Mouse (Mus musculus) embryo, embryonic 10.5 days (tissue): Measurements from ENCODE around the gene B3galt4.
A peak's percentile ranks its signal among the peaks of the same experiment; 100 is the strongest.

ENCODE experiments used
- DNase-seq: peaks from one replicate; pipeline ENCODE4 v3.0.0-alpha.2; 2015; ENCODE audit warnings: low spot score

B3galt4 gene

DNA sequence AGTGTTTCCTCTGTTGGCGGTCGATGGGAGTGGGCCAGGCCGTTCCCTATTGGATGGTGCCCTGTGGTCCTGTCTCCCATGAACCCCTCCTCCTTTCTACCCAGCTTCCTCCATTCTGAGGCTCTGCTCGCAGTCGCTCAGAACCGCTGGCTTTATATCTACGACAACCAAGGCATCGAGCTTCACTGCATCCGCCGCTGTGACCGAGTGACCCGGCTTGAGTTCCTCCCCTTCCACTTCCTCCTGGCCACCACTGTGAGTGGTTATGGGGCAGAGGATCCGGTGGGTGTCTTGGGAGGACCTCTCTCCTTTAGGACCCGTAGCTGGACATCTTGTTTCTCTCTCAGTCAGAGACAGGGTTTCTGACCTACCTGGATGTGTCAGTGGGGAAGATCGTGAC lies 7.8 kb downstream of the B3galt4 start:
- DNase-seq = no peak

DNA sequence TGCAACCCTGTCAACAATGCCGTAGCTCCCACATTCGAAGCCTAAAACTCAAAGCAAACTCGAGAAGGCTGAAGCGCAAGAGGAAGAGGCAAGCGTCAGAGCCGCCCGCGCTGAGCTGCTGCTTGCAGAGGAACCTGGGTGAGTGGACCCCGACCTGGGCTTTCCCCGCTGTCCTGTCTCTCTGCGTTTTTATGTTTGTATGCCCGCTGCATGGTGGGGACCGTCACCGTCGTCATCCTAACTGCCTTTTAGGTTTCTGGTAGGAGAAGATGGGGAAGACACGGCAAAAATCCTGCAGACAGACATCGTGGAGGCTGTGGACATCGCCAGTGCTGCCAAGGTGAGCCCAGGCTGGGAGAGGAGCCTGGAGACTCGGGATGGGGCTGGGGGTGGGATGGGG lies 9.9 kb downstream of the B3galt4 start:
- DNase-seq = no peak

DNA sequence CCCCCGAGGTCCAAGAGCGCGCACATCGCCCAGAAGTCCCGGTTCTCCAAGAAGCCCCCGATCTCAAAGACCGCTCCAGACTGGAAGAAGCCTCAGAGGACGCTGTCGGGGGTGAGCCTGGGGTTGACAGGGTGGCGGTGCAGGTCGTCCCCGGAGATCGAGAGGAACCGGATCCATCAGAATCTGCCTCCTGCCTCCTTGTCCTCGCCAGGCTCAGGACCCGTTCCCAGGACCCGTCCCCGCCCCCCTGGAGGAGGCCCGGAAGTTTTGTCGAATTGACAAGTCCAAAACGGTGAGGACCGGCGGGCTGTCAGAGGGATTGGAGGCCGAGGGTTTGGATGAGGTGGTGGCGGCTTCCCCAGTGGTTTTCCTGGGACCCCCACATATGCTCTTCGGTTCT lies 10.3 kb downstream of the B3galt4 start:
- no peak for DNase-seq

DNA sequence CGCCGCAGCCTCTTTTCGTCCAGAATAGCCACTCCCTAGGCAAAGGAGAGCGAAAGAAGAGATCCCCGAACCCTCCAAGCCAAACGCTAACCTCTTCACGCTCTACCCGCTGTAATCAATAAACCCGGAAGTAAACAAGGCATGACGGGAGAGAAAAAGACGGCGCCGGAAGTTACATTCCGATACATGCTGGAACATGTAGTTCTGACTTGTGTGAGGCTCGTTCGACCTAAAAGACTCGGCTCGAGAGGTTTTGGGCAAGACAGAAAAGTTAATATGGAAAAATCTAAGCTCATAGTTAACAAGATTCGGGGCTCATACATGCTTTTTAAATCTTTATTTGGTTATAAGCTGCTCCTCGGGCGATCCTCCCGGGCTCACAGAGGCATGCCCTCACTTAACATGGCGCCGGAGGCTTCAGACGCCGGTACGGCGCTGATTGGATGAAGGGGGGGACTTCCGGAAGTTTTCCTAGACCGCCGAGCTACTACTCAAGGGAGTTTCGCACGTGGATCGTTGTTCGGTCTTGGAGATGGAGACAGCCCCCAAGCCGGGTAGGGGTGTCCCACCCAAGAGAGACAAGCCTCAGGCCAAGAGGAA lies 11.0 kb downstream of the B3galt4 start, which contains the start of the genes Pfdn6 and Wdr46:
Pfdn6 (minus strand) TSS at position 138 of the 600 bp plus-strand sequence.
Wdr46 (plus strand) TSS at position 455 of the 600 bp plus-strand sequence.
- DNase-seq = peak; percentile 97

DNA sequence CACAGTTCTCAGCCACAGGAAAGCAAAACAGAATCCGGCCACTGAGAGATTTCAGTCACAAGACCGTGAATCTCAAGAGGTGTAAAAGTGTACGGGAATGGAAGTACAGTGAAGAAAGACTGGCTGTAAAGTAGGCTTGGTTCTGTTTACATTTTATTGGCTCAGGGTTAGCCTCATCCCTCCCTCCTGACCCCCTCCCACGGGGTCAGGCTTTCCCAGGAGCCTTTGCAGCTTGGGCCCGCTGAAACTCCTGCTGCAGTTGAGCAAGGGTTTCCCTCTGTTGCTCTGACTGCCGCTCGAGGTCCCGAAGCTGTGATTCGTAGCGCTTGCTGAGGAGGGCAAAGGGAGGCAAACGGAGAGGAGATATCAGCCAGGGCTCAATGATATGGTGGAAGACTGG lies 12.5 kb downstream of the B3galt4 start:
- DNase-seq = no peak

DNA sequence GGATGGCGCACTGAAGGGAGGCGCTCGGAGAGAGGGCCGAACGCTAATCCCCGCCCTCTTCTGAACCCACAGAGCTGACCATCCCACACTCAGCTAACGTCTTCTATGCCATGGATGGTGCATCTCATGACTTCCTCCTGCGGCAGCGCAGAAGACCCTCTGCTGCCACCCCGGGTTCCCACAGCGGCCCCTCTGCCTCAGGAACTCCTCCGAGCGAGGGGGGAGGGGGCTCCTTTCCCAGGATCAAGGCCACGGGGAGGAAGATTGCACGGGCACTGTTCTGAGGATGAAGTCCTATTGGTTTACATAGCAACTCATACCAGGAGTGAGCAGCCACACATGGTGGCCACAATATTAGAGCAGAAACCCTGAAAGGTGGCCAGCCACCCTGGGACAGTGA lies 14.3 kb downstream of the B3galt4 start:
- DNase-seq = no peak

DNA sequence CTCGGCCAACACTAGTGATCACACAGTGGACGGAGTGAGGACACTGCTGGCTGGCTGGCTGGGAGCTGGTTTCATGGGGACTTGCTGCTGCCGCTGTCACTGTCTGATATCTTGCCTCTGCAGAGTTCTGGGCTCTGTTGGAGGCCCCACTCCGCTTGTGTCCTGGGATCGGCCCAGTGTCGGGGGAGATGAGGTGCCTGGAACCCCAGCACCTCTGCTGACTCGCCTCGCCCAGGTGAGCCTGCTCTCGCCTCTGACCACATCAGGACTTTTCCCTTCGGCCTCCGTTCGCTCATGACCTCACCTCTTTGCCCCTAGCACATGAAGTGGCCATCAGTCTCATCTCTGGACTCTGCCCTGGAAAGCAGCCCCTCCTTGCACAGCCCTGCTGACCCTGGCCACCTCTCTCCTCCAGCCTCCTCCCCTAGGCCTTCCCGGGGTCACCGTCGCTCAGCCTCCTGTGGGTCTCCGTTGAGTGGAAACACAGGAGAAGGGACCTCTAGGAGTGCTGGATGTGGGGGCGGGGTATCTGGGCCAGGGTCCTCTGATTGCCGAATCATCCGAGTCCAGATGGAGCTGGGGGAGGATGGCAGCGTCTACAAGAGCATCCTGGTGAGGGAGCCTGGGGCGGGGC lies 15.7 kb downstream of the B3galt4 start:
- no peak for DNase-seq

DNA sequence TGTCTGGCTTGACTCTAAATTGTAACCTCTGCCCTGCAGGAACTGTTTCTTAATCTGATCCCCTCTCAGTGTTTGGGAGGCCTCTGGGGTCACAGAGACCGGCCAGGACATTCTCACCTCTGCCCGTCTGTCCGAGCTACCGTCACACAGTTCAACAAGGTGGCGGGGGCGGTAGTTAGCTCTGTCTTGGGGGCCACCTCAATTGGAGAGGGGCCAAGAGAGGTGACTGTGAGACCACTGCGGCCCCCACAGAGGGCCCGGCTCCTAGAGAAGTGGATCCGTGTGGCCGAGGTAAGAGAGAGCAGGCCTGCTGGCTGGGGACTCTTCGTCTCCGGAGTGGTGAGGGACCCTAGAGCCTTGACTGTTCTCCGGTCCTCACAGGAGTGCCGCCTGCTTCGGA lies 18.3 kb downstream of the B3galt4 start:
- no peak for DNase-seq

DNA sequence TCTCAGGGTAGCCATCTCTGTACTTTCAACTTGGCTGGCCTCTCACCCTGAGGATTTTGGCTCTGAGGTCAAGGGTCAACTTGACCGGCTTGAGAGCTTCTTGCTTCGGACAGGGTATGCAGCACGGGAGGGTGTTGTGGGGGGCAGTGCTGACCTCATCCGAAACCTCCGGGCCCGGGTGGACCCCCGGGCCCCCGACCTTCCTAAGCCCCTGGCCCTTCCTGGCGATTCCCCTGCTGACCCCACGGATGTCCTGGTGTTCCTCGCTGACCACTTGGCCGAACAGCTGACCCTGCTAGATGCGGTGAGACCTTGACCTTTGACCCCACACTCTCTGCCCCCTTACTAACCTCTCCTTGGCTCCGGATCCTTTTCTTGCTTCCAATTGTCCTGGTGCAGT lies 18.8 kb downstream of the B3galt4 start:
- no peak for DNase-seq

DNA sequence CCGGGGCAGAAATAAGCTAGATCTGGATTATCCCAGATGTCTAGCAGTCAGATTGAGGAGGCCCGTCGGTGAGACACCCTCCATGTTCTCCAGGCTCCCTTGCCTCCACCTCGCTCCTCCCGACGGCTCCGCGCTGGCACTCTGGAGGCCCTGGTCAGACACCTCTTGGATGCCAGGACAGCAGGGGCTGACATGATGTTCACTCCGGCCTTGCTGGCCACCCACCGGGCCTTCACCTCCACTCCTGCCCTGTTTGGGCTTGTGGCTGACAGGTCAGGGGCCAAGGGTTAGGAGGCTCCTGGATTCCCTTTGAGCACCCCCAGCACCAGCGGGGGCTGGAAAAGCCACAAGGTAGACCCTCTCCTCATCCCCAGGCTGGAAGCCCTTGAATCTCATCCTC lies 19.3 kb downstream of the B3galt4 start:
- DNase-seq = no peak

DNA sequence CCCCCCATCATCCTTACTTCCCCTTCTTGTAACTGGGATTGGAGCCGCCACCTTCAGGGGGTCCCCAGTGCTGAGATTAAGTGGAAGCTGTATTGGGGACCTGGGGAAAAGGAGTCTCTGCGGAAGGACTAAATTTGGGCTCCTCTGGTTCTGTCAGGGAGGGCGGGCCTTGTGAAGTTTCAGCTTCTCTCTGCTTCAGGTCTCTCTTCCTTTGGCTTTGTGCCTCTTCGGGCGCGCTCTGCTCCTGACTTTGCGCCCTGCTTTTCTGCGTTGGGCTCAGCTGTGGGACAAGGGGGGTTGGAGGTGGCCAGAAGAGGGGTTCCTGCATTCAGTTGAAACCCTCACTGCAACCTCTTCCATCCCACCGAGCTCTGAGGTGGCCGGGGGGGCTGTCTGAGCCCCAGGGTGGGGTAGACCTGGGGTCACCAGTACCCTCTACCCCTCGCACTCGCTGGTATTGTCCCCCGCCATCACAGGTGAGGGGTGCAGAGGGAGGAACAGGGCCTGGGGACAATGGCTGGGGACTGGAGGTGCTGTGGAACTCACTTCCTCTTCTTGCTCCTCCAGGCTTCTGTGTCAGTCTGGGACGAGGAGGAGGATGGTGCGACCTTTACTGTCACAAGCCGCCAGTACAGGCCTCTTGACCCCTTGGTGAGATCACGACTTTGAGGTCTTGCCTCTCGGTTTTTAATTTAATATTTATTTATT lies 20.0 kb downstream of the B3galt4 start:
- DNase-seq = no peak

DNA sequence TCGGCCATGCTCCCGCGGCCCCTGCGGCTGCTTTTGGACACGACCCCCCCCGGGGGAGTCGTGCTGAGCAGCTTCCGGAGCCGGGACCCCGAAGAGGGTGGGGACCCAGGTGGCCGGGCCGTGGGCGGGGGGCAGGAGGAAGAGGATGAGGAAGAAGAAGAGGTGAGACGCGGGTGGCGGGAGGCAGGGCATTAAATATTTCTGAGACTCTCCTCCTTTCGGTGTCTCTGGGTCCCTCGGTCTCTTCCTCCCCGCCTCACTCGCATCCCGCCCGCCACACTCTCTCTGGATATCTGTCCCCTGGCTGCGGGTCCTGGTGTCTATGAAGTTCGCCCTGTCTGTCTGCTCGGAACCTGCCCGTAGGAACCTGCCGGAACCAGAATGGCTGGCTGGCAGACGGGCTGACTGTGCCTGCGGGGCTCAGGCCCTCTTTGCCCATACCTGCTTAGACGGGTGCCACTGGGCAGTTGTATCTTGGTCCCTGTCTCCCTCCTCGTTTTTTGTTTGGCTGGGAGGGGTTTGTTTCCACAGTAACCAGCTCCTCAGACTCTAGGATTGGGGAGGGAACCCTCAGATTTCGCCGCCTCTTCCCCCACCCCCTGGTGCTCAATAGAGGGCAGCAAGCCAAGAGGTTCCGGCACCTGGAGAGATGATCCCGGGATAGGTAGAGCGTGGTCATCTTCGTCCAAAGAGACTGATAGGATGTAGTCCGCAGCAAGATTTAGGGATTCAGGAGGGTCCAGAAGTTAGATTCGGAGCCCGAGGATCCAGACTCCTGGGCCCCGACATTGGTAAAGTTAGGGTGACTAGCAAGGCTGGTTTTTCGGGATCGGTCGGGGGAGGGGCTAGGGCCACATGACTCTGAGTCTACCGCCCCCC lies 20.8 kb downstream of the B3galt4 start:
- peak; percentile 51 for DNase-seq

DNA sequence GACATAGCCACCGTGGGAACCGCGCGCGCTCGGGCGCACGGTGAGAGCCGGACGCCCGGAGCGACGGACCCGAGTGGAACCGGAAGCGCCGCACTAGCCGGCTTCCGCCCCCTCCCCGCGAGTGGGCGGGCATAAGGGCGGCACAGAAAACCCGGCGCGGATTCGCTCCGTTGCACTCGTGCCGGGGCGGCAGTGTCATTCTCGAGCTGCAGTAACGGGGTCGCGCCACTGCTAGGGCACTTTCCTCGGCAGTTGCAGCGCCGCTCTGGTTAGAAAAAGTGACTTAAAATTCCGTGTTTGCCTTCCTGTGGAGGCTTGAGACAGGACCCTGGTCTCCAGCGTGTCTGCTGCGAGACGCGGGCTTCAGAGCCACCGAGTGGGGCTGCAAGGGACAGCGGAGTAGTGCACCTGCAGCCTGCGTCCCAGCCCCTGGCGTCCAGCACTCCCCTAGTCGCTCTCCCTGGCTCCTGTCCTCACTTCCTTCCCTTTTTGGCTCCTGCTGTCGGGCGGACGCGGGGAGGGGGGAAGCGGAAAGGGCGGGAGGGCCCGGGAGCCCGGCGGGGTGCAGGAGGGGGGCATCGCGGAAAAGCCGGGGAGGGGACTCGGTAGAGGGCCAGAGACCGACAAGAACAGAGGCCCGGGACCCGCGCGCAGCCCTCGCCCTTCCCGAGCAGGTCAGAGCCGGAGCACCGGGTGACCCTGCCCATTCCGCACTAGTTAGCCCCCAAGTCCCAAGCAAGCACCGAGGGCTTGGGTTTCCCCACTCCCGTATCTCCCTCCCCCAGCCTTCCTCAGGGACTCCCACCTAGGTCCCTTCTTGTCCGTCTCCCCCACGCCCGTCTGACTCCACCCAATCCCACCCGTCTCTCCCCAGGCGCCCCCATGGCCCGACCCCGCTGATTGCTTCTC lies 21.7 kb downstream of the B3galt4 start, which contains the start of gene Rgl2:
Rgl2 (plus strand) TSS at position 173 of the 909 bp plus-strand sequence.
- peak; percentile 95 for DNase-seq

DNA sequence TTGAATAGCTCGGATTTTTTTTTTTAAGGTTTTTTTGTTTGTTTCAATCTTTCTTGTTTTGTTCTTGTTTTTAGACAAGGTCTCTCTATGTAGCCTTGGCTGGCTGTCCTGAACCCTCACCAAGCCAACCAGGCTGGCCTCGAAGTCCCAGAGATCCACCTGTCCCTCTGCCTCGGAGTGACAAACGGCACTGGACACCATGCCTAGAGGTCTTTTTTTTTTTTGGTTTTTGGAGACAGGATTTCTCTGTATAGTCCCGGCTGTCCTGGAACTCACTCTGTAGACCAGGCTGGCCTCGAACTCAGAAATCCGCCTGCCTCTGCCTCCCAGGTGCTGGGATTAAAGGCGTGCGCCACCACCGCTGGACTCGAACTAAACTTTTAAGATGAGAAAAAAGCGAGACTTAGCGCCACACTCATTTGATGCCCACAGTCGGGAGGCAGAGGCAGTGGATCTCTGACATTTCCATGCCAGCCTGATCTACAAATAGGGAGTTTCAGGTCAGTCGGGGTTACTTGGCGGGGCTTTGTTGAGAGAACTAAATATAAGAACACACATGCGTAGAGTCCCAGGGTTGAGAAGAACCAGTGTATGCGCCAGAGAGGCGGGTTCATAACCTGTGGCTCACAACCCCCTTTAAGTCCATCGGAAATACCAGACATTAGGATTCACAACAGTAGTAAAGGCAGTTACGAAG lies 22.9 kb downstream of the B3galt4 start:
- no peak for DNase-seq

DNA sequence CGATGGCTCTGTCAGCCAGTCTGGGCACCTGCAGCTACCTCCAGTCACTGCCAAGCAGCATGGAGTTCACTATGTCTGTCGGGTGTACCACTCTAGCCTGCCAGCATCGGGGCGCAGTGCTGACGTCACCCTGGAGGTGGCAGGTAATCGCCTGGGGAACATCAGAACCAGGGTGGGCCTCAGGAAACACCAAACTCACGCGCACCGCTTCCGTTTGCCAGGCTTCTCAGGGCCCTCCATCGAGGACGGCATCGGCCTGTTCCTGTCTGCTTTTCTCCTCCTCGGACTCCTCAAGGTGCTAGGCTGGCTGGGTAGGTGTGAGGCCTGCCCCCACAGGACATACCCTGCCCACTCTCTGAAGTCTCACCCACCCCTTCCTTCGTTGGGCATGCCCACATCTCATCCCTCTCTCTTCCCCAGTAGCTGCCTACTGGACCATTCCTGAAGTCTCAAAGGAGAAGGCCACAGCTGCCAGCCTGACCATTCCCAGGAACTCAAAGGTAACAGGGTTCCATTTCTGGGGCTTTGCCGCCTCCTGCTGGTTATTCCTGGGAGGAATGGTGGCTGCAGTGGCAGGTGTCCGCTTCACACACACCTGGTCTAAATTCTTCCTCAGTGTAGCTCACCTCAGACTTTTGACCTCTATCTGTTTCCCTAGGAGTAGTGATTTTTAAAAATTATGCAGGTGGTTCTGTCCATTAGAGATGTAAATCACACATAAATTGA lies 24.9 kb downstream of the B3galt4 start:
- peak; percentile 45 for DNase-seq

DNA sequence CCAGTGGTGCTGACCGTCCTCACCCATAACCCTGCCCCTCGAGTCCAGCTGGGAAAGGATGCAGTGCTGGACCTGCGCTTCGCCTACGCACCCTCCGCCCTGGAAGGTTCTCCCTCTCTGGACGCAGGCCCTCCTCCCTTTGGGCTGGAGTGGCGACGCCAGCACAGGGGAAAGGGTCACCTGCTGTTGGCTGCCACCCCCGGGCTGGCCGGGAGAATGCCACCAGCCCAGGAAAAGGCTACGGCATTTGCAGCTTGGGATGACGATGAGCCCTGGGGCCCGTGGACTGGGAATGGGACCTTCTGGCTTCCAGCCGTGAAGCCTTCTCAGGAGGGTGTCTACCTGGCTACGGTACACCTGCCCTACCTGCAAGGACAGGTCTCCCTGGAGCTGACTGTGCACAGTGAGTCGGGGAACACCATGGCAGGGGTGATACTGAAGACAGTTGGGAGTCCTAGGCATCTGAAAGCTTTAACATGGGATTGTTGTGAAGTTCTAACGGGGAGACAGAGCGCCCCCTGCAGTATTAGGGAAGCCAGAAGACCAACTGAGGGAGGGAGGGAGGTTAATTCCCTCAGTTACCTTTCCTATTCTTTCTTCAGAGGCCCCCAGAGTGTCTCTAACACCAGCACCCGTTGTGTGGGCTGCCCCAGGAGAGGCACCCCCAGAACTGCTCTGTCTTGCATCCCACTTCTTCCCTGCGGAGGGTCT lies 25.7 kb downstream of the B3galt4 start:
- no peak for DNase-seq

DNA sequence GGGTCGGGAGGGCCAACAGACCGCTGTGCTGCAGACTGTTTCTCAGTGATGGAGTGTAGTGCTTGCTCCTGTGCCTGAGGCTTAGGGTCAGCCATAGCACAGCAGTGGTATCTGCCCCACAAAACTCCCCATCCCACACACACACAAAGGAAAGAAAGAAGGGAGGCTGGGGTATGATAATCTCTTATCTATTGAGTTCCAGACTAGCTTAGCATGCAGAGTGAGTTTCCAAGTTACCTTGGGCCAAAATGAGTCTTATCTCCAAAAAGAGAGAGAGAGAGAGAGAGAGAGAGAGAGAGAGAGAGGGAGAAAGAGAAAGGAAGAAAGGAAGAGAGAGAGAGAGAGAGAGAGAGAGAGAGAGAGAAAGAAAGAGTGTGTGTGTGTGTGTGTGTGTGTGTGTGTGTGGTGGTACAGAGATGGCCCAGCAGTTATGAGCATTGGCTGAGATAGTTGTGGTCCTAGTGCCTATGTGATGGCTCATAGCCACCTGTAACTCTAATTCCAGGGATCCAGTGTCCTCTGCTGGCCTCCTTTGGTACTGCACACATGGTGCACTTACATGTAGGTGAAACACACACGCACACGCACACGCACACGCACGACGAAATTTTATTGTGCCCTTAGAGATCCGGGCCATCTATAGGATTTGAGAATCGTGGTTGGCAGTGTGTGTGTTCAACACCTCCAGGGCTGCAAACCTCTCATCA lies 26.6 kb downstream of the B3galt4 start:
- no peak for DNase-seq

DNA sequence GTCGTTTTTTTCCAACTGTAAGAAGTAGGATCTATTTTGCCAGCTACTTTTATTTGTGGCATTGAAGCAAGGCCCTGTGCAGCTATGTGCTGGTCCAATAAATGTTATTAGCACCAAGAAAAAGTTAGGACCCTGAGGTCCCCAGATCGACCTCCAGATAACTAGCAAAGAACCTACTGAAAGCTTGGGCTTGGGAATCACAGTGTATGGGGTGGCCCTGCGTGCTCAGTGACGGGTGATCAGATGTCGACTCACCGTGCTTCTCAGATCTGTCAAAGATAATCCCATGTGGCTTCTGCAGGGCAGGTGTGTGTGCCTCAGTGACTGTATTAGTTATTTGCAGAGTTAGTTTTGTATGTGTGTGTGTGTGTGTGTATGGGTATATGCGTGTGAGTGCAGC lies 29.9 kb downstream of the B3galt4 start:
- DNase-seq = no peak
